Mouse (Mus musculus) layer of hippocampus, postnatal 25 days (tissue): Measurements from ENCODE around the gene Abca3. TPM values are rescaled to one million over a fixed set of nuclear protein-coding genes. Genes with fewer than 3 reads are reported as not detected.

Experiments used
- DNase-seq, 2 experiments: peaks; one replicate each; pipeline ENCODE4 v3.0.0; 2022; ENCODE audit warnings: mixed read lengths in 2 of 2, low spot score in 1 of 2; ENCODE audit errors: extremely low spot score in 1 of 2
- total RNA-seq, 2 experiments: library from RNA; stranded (reverse); gene quantifications; 2 replicates each; pipeline ENCODE4 v1.2.3; 2021

The Abca3 gene
- 10 to 100 TPM; 70.7 to 75.2 TPM for total RNA-seq

- DNase-seq, result peak; percentile 94 to 95
Observed at GRCm38 (mm10) chr17:24351760-24352357, at the start of gene Abca3. TSS of gene Abca3 (plus strand) at chr17:24351950.

- DNase-seq, result peak in 1 of 2 experiments; percentile 28
Observed at GRCm38 (mm10) chr17:24307500-24307899, 44.2 kb upstream of the Abca3 start.

- no peak for DNase-seq
Observed at GRCm38 (mm10) chr17:24320826-24321225, 30.9 kb upstream of the Abca3 start.

GRCm38 (mm10) chr17:24325051-24325450 is 26.7 kb upstream of the Abca3 start:
- DNase-seq, result no peak

- no peak for DNase-seq
Observed at GRCm38 (mm10) chr17:24327656-24328055, 24.1 kb upstream of the Abca3 start.

- DNase-seq, result no peak
Observed at GRCm38 (mm10) chr17:24344672-24345071, 7.1 kb upstream of the Abca3 start.

- no peak for DNase-seq
Observed at GRCm38 (mm10) chr17:24346831-24347230, 4.9 kb upstream of the Abca3 start.

GRCm38 (mm10) chr17:24349176-24349575 is 2.6 kb upstream of the Abca3 start:
- DNase-seq, result no peak

- peak; percentile 8 to 11 for DNase-seq
Observed at GRCm38 (mm10) chr17:24350926-24351759, 607 bp upstream of the Abca3 start, which contains the start of gene Abca17. TSS of gene Abca17 (minus strand) at chr17:24351068.

GRCm38 (mm10) chr17:24352370-24353194 is 832 bp downstream of the Abca3 start:
- no peak for DNase-seq

- DNase-seq, result no peak
Observed at GRCm38 (mm10) chr17:24353960-24354359, 2.2 kb downstream of the Abca3 start.

GRCm38 (mm10) chr17:24355284-24355683 is 3.5 kb downstream of the Abca3 start:
- DNase-seq, result no peak

GRCm38 (mm10) chr17:24359006-24359405 is 7.3 kb downstream of the Abca3 start:
- DNase-seq, result no peak

GRCm38 (mm10) chr17:24359903-24360302 is 8.2 kb downstream of the Abca3 start:
- DNase-seq, result no peak

GRCm38 (mm10) chr17:24360841-24361240 is 9.1 kb downstream of the Abca3 start:
- DNase-seq, result no peak

GRCm38 (mm10) chr17:24361291-24361690 is 9.5 kb downstream of the Abca3 start:
- no peak for DNase-seq

GRCm38 (mm10) chr17:24362527-24362926 is 10.8 kb downstream of the Abca3 start:
- no peak for DNase-seq

GRCm38 (mm10) chr17:24364461-24364860 is 12.7 kb downstream of the Abca3 start:
- no peak for DNase-seq

GRCm38 (mm10) chr17:24365863-24366262 is 14.1 kb downstream of the Abca3 start:
- DNase-seq, result no peak

GRCm38 (mm10) chr17:24375094-24375712 is 23.5 kb downstream of the Abca3 start:
- no peak for DNase-seq
